Mouse (Mus musculus) heart, postnatal 0 days (tissue): ENCODE results near the gene Zmpste24.

ENCODE experiments used
- CTCF ChIP-seq: IDR thresholded peaks from 2 replicates; pipeline ENCODE4 v1.5.1; 2016; ENCODE audit warnings: antibody characterized with exemption, control low read depth, low read depth
- EP300 ChIP-seq: IDR thresholded peaks from 2 replicates; pipeline ENCODE4 v1.6.1; 2016; ENCODE audit warnings: antibody characterized with exemption, low read depth

DNA sequence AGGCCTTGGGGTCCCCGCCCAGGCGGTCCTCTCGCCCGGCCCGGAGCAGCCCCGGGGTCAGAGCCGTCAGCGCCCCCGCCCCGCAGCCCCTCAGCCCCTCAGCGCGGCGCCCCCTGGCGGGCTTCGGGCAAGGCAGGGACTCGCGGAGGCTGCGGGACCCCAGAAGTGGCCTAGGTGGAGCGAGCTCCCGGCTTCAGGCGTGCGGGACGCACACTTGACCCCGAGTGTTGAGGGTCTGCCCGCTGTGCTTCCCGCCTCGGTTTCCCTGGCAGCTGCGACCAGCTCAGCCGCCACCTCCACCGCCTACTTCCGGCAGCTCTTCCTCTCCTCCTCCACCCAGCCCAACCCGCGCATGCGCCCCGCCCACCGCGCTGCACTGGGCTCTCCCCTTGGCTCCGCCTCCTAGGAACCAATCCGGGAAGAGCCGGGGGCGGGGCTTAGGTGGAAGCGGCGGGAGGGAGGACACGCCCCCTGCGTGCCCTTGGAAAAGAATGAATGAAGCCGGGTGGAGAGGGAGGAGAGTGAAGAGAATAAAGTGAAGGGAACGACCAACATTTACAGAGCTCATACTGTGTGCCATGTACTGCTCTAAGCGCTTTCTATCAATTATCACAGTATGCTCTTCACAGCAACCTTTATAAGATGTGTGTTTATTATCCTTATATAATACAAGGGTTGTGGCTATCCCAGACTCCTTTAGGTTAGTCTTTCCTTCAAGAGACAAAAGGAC, 80.9 kb downstream of the Zmpste24 start, which contains the start of gene Smap2:
- TF ChIP-seq CTCF (peak; percentile 52), EP300 (no peak)
